In genomic region chrX:43429337-43429736, GRCm38 (mm10) we compare ENCODE assay signal across 8 mouse cellular contexts. TPM values are rescaled to one million over a fixed set of nuclear protein-coding genes. Genes with fewer than 3 reads are reported as not detected.
DNase-seq lines count a peak whose midpoint lies in the region; ATAC-seq and TF ChIP-seq lines count a peak whose summit lies in the region.

No protein-coding gene starts in this region.

- DNase-seq in heart, postnatal 0 days (ENCODE audit: low spot score), result no peak
- DNase-seq in heart, postnatal 36 days, result no peak
- DNase-seq in cerebellum, postnatal 10 days, result peak; percentile 48 to 51
- peak; percentile 37 for DNase-seq in midbrain, embryonic 14.5 days
- no peak for DNase-seq in adrenal gland, postnatal 4 days (ENCODE audit: low spot score in 2 of 2)
- no peak for DNase-seq in thymus, postnatal 25 days
- no peak for DNase-seq in yolk sac, embryonic 10.5 days (ENCODE audit: low spot score)

- H3K9ac ChIP-seq in heart, postnatal 0 days (replicated peaks; ENCODE audit: low read depth, low read length), result no peak overlapping the region
- no peak overlapping the region; the same call in none of the 2 replicates for H3K9ac ChIP-seq in forebrain, embryonic 16.5 days (replicated peaks; ENCODE audit: low read depth, low read length)
- peak overlapping the region; percentile 42; the same call in 1 of the 2 replicates for H3K9ac ChIP-seq in midbrain, embryonic 14.5 days (replicated peaks; ENCODE audit: low read length)

- H3K4me3 ChIP-seq in heart, postnatal 0 days (ENCODE audit: low read depth, low read length), result peak overlapping the region; percentile 36
- peak overlapping the region; percentile 45 for H3K4me3 ChIP-seq in forebrain, embryonic 16.5 days (replicated peaks; ENCODE audit: low read length)
- peak overlapping the region; percentile 41 for H3K4me3 ChIP-seq in midbrain, embryonic 14.5 days (replicated peaks; ENCODE audit: low read depth, low read length)

- peaks cover 17% of the 10 kb centered on the region for H3K27me3 ChIP-seq in heart, postnatal 0 days (ENCODE audit: control insufficient read depth, insufficient read depth, low read length)
- H3K27me3 ChIP-seq in forebrain, embryonic 16.5 days (replicated peaks; ENCODE audit: control insufficient read depth, insufficient read depth, low read length), result no peaks in the 10 kb centered on the region
- H3K27me3 ChIP-seq in midbrain, embryonic 14.5 days (ENCODE audit: control insufficient read depth, insufficient read depth, low read length), result no peaks in the 10 kb centered on the region

- 15% methylated on average over 12 of the region's 12 CpGs for WGBS in heart, postnatal 0 days
- 22% methylated on average over 12 of the region's 12 CpGs for WGBS in forebrain, embryonic 16.5 days
- 17% methylated on average over 12 of the region's 12 CpGs for WGBS in midbrain, embryonic 14.5 days

- TF ChIP-seq CTCF in heart, postnatal 0 days (IDR thresholded peaks at IDR 0.05; ENCODE audit: low read depth), result no peak

- no peak for TF ChIP-seq EP300 in heart, postnatal 0 days (IDR thresholded peaks at IDR 0.05; ENCODE audit: low read depth)

- no peaks in the 10 kb centered on the region for H3K36me3 ChIP-seq in heart, postnatal 0 days (replicated peaks; ENCODE audit: control insufficient read depth, insufficient read depth, low read length)
- no peaks in the 10 kb centered on the region for H3K36me3 ChIP-seq in forebrain, embryonic 16.5 days (ENCODE audit: control insufficient read depth, insufficient read depth)
- H3K36me3 ChIP-seq in midbrain, embryonic 14.5 days (ENCODE audit: control insufficient read depth, insufficient read depth, low read length), result no peaks in the 10 kb centered on the region

- no peak overlapping the region for H3K27ac ChIP-seq in heart, postnatal 0 days (ENCODE audit: low read depth)
- no peak overlapping the region for H3K27ac ChIP-seq in forebrain, embryonic 16.5 days (ENCODE audit: low read length)
- peak overlapping the region; percentile 63; the same call in 1 of the 2 replicates for H3K27ac ChIP-seq in midbrain, embryonic 14.5 days (replicated peaks; ENCODE audit: low read depth, low read length)

- H3K4me2 ChIP-seq in heart, postnatal 0 days (ENCODE audit: low read depth, low read length), result peak overlapping the region; percentile 56
- peak overlapping the region; percentile 65 for H3K4me2 ChIP-seq in forebrain, embryonic 16.5 days (ENCODE audit: low read length)
- peak overlapping the region; percentile 62 for H3K4me2 ChIP-seq in midbrain, embryonic 14.5 days (ENCODE audit: low read length)

- intact Hi-C loops in heart, postnatal 36 days (cut with DNase I), result no loop called here

- ATAC-seq in heart, postnatal 0 days (ENCODE audit: insufficient read depth, low read depth), result no peak
- peak; percentile 14 for ATAC-seq in forebrain, embryonic 16.5 days
- 0 out of 2 replicates have a peak, but pooled peaks have one; percentile 8 for ATAC-seq in midbrain, embryonic 14.5 days (ENCODE audit: low FRiP score, low TSS enrichment)

- no peaks in the 10 kb centered on the region for H3K9me3 ChIP-seq in heart, postnatal 0 days (replicated peaks; ENCODE audit: control insufficient read depth, low read length)
- H3K9me3 ChIP-seq in forebrain, embryonic 16.5 days (ENCODE audit: control insufficient read depth, low read length), result no peaks in the 10 kb centered on the region
- H3K9me3 ChIP-seq in midbrain, embryonic 14.5 days (ENCODE audit: control insufficient read depth, low read length), result no peaks in the 10 kb centered on the region

- H3K4me1 ChIP-seq in heart, postnatal 0 days (ENCODE audit: control insufficient read depth, insufficient read depth), result no peaks in the 10 kb centered on the region
- H3K4me1 ChIP-seq in forebrain, embryonic 16.5 days (replicated peaks; ENCODE audit: control insufficient read depth, insufficient read depth, low read length), result no peaks in the 10 kb centered on the region; the same call in 1 of the 2 replicates
- no peaks in the 10 kb centered on the region for H3K4me1 ChIP-seq in midbrain, embryonic 14.5 days (ENCODE audit: control insufficient read depth, insufficient read depth, low read length)

RNA-seq across cellular contexts. Expression of gene Tenm1, which starts 0.4 kb away (rescaled TPM):
- total RNA-seq in heart, postnatal 0 days (2014; rRNA removed; ENCODE audit: low replicate concordance), result not detected in 2 replicates
- polyA plus RNA-seq in heart, postnatal 0 days (2015; fragmentation: Nextera tagmentation; extraction: Ambion mirVana), result not detected in 2 replicates
- under 1 TPM in 1 of 2 experiments, not detected in 1; 0.05 TPM for total RNA-seq in heart, postnatal 36 days (2021)
- polyA plus RNA-seq in forebrain, embryonic 16.5 days (2015; fragmentation: Nextera tagmentation; extraction: Ambion mirVana), result 17.6 and 28.5 TPM in 2 replicates
- polyA plus RNA-seq in midbrain, embryonic 14.5 days (2014; fragmentation: Nextera tagmentation; extraction: Ambion mirVana), result 27.9 and 34.4 TPM in 2 replicates
- under 1 TPM; 0.45 to 0.96 TPM for total RNA-seq in adrenal gland, postnatal 4 days (2021)

Comparison
In these comparisons a context has a peak if more than half of its experiments do, and no peak if none do; other contexts are left out.
1. DNase-seq: peak in cerebellum, postnatal 10 days (2 of 2) and midbrain, embryonic 14.5 days (single experiment); none in heart, postnatal 0 days (single experiment), heart, postnatal 36 days (0 of 2), adrenal gland, postnatal 4 days (0 of 2), thymus, postnatal 25 days (single experiment) and yolk sac, embryonic 10.5 days (single experiment).
2. Peak in every context shown above with its lines, with median percentiles within 50 percentile points of each other: H3K4me2 ChIP-seq and H3K4me3 ChIP-seq.